Mouse (Mus musculus): Measurements from ENCODE around the gene Trhr2.
A peak's percentile ranks its signal among the peaks of the same experiment; 100 is the strongest.

The Trhr2 gene

GRCm38 (mm10) chr8:122350309-122351089 is 10.0 kb downstream of the Trhr2 start:
- no peak for DNase-seq

GRCm38 (mm10) chr8:122349357-122350297 is 10.9 kb downstream of the Trhr2 start:
- no peak for DNase-seq

DNA sequence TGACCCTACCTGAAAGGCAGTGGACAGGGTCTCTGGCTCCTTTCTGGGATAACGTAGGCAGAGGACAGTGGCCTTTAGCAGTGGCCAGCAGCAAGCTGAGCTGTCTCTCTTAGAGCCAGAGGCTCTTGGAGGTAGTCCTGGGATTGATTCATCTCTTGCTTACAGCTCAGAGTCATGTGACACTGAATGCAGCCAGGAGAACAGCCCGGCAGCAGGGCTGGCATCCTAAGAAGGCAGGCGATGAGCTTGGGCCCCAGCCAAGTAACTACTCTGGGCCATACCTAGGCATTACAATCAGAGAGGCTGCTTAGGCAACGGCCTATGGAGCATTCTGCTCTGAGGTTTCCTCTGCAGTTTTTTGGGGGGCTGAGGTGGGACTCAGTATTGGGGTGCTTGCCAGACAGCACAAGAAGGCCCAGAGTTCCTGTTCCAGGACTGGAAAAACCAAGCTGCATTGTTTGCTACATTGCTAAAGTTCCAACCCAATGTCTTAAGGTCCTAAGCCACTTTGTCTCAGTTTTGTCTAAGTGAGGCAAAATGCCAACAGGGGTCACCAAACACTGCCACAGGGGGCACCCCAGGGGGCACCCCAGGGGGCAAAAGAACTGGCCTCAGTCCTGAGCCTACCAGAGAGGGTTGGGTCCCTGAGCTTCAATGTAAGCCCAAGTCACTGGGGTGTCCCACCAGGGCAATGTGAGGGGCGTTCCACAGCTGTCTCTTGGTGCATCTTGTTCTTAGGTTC is 12.6 kb downstream of the Trhr2 start:
- peak; percentile 91 for DNase-seq

- DNase-seq = peak; percentile 91
These were observed 15.1 kb downstream of the Trhr2 start for GRCm38 (mm10) chr8:122345181-122346095.

DNA sequence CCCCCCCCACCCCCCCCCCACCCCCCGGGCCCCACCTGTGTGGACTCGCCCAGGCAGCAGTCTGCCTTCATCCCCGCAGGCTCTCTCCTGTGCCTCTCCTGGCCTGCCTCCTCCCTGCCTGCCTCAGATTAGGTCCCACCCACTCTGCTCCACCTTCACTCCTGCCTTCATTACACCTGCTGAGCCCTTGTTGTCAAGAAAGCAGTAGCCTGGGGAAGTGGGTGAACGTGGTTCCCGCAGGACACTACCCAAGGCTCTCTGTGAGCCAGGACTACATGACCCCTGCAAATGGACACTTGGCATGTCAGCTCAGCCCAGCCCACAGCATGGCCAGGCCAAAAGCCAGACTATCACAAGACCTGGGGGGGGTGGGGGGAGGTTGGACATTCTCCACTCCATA is 16.3 kb downstream of the Trhr2 start:
- peak; percentile 89 for DNase-seq

GRCm38 (mm10) chr8:122343758-122344157 is 16.8 kb downstream of the Trhr2 start:
- DNase-seq = peak; percentile 95

- DNase-seq = no peak
These were observed 17.2 kb downstream of the Trhr2 start for GRCm38 (mm10) chr8:122343341-122343740.

- DNase-seq = peak; percentile 98
These were observed 17.7 kb downstream of the Trhr2 start for GRCm38 (mm10) chr8:122342806-122343209.

GRCm38 (mm10) chr8:122342362-122342761 is 18.2 kb downstream of the Trhr2 start:
- no peak for DNase-seq

GRCm38 (mm10) chr8:122341790-122342189 is 18.8 kb downstream of the Trhr2 start:
- DNase-seq = no peak

DNA sequence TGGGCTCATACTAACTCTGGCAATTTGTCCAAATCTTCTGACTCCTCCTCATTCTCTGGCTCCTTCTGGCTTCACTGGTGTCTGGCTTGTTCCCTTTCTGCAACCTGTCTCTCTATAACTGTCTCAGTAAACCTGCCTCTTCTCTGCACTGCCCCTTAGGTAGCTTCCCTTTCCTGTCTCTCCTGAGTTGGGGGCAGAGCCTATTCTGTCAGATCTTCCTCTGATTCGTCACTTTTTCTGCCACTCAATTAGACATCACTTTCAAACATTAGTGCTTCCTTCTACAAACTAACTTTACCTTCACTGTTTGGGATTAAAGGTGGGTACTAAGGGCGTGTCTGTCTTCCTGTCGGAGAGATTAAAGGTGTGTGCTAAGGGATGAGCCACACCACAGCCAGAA is 19.8 kb downstream of the Trhr2 start:
- DNase-seq = no peak

- no peak for DNase-seq
These were observed 21.7 kb downstream of the Trhr2 start for GRCm38 (mm10) chr8:122338852-122339251.

DNA sequence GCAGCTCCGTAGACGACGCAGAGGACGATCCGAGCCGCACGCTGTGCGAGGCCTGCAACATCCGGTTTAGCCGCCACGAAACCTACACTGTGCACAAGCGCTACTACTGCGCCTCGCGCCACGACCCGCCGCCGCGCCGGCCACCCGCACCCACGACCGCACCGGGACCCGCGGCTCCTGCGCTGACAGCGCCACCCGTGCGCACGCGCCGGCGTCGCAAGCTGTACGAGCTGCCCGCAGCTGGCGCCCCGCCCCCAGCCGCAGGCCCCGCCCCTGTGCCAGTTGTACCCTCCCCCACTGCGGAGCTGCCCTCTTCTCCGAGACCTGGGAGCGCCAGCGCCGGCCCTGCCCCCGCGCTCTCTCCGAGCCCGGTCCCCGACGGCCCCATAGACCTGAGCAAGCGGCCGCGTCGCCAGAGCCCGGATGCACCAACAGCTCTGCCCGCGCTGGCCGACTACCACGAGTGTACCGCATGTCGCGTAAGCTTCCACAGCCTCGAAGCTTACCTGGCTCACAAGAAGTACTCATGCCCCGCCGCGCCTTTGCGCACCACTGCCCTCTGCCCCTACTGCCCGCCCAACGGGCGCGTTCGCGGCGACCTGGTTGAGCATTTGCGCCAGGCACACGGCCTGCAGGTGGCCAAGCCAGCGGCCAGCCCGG is 24.2 kb downstream of the Trhr2 start:
- DNase-seq = no peak

DNA sequence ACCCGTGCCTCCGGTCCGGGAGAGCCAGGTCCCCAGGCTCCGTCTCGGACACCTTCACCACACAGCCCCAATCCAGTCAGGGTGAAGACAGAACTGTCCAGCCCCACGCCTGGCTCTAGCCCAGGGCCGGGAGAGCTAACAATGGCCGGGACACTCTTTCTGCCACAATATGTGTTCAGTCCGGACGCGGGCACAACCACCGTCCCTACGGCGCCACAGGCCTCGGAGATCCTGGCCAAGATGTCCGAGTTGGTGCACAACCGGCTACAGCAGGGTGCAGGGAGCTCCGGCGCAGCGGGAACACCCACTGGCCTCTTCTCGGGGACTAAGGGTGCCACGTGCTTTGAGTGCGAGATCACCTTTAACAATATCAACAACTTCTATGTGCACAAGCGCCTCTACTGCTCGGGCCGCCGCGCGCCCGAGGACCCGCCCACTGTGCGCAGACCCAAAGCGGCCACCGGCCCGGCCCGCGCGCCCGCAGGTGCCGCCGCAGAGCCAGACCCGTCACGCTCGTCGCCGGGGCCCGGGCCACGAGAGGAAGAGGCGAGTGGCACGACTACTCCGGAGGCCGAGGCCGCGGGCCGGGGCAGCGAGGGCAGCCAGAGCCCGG is 24.8 kb downstream of the Trhr2 start:
- DNase-seq = peak; percentile 90

DNA sequence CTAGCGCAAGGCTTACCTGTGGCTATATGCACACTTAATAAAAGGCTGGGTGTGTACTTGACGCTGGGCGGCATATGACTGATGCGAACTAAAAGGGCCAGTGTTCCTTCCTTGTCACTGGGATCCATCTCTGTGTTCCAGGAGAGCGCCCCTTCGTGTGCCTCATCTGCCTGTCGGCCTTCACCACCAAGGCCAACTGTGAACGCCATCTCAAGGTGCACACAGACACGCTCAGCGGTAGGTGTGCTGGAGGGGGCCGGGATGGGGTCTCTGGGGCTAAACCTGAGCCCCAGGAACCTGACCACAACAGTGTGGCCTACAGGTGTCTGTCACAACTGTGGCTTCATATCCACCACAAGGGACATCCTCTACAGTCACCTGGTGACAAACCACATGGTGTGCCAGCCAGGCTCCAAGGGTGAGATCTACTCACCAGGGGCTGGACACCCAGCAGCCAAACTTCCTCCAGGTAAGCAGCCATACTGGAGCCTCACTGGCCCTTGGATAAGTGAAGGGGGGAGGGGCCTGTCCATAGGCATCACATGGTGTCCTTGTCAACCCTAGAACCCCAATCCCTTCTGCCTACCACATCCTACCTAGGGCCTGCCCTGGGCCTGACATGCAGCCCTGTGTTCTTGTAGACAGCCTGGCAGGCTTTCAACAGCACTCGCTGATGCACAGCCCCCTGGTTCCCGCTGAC is 25.6 kb downstream of the Trhr2 start:
- peak; percentile 93 for DNase-seq

DNA sequence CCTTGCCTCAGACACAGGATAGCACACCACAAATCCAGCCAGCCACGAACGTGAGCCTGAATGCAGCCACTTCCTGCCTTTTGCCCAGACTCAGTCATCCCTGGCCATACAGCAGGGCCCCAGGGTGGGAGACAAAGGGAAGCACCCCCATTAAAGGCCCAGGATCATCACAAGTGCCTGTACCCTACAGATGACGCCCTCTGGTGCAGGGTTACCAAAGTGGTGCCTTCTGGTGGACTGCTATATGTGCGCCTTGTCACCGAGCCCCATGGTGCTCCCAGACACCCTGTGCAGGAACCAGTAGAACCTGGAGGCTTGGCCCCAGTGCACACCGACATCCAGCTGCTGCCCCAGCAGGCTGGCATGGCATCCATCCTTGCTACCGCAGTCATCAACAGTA is 27.0 kb downstream of the Trhr2 start:
- DNase-seq = peak; percentile 92

DNA sequence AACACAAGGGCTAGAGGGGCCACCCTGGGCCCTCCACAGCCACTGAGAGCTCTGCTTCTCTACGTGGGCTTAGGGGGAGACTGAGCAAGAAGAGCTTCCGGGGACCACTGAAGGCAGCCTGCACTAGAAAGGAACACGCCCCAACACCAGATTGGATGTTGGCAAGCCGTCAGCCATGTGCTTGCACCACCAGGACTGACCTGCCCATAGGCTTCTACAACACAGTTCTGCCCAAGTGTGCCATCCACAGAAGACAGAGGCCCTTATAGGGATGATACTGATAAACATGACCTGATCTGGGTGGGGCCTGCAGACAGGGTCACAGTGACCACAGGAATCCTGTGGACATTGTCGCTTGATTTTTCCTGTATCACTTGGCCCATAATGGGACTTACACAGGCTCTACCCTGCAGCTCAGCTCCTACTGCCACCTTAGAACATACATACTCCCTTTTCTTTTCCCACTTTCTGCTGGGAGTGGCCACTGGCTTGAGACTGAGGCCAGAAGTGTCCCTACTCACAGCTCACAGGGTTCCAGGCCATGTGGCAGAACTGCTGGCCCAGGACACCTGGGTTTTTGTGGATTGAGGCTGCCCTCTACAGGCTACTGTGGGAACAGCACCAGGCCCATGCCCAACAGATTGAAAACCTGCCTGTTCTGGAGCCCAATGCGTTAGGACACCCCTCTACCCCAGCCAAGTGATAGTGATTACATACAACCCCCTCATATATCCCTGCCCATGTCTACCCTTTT is 27.6 kb downstream of the Trhr2 start:
- peak; percentile 98 for DNase-seq

DNA sequence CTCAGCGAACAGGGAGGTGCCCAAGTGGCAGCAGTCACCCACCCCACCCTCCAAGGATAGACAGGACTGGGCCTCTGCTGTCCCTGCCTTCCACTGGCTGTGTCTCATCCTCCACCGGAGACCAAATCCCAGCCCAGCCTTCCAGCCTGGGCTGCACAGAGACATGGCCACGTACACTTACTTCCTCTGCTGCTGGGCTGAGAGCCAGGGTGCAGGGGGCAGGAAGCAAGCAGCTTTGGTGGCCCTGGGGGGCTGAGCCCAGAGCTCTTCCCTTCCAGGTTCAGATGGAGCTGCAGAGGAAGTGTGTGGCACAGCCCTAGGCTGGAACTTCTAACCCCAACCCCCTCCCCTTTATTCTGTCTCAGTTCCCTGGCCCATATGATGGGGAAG is 29.4 kb downstream of the Trhr2 start:
- DNase-seq = peak; percentile 99

DNA sequence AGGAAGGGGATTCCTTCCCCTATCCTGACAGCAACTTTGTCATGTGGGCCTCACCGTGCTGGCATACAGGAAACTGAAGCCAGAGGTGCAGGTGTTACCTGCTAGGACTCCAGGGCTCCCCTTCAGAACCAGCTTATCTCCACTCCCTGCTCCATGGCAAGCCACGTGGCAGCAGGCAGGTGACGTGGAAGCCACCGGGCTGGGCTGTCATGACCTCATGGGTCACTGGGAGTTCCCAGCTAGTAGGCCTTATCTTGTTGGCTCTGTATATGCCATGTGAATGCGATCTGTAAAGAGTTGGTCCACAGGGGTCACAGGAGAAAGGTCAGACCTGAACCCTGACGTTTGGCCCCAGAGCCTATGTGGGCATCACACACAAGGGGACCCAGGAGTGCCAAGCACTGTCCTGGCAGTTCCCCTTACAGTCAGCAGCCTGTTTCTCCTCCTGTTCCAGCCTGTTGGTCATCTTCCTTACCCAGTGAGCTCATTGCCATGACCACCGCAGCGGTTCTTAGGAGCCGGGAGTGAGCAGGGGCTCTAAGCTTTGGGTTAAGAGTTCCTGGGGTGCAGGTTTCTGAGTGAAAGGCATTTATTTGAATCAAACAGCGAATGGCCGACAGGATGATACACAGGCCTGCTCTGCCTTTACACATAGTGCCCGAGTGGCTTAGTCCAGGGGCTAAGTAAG is 30.0 kb downstream of the Trhr2 start:
- DNase-seq = peak; percentile 92

Data from heart, adult 11 months (tissue).